Mouse (Mus musculus) megakaryocyte, embryonic 14.5 days (primary cell): ENCODE data around the gene Hist1h4f. TPM values are rescaled to one million over a fixed set of nuclear protein-coding genes. Genes with fewer than 3 reads are reported as not detected.
A peak's percentile ranks its signal among the peaks of the same experiment; 100 is the strongest.
"Not testable (repeated sequence)": the region's sequence is repeated elsewhere in the genome, so short reads cannot be mapped to it uniquely, and the experiment has no call there.

Experiments
- H3K27me3 ChIP-seq: replicated peaks from 2 replicates; pipeline ENCODE3; 2012; ENCODE audit warnings: inconsistent platforms
- H3K36me3 ChIP-seq: replicated peaks from 2 replicates; pipeline ENCODE3; 2012; ENCODE audit warnings: low read length, inconsistent platforms, mixed read lengths
- H3K4me1 ChIP-seq: 2 replicates; pipeline ENCODE4 v1.6.1; 2012; ENCODE audit warnings: inconsistent platforms
- H3K4me3 ChIP-seq: replicated peaks from 2 replicates; pipeline ENCODE3; 2012; ENCODE audit warnings: moderate library complexity, mild to moderate bottlenecking, inconsistent platforms
- H3K9me3 ChIP-seq: 2 replicates; pipeline ENCODE4 v1.6.1; 2012; ENCODE audit warnings: inconsistent platforms
- FLI1 ChIP-seq: IDR thresholded peaks from 2 replicates; pipeline ENCODE4 v1.6.1; 2012; ENCODE audit warnings: low read length, inconsistent platforms, mixed read lengths
- GATA1 ChIP-seq: IDR thresholded peaks from 3 replicates; pipeline ENCODE4 v1.6.1; 2012; ENCODE audit warnings: mixed read lengths, low read length, inconsistent platforms, borderline replicate concordance
- polyA plus RNA-seq: library from polyadenylated mRNA; stranded (reverse); fragments of >175 nt; gene quantifications from 2 replicates; pipeline ENCODE4 v1.2.3, GENCODE M21; 2012; ENCODE audit warnings: low replicate concordance; ENCODE audit not compliant: insufficient read depth

Gene Hist1h4f
- polyA plus RNA-seq, 1 experiment, result 30.2 TPM

DNA sequence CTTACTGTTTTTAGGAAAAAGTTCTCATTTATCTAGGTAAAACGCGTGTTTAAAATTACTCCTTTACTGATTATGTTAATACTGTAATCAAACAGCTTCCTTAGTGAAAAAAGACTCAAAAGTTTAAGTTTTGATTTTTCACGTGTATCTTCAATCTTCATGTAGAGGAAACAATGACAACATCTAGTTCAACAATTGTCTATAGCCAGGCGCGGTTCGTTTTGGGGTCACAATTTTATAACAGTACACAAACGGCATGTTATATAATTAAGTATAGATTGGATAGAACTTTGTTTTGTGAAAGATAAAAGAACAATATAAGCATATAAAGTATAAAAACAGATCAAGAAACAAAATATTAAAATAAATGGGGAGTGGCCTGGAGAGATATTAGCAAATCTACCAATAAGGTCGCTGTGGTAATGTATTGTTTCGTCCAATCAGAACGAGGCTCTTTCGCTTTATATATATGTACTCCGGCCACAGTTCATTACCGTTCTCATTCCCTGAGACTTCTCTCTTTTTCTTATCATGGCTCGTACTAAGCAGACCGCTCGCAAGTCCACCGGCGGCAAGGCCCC is 23.9 kb upstream of the Hist1h4f start, which contains the start of gene Hist1h3d:
Hist1h3d (plus strand) TSS at position 493 of the 581 bp plus-strand sequence.
- Histone ChIP-seq H3K9me3 (no peaks in the 10 kb centered on the region), H3K36me3 (no peaks in the 10 kb centered on the region), H3K27me3 (no peaks in the 10 kb centered on the region), H3K4me1 (peaks cover 33% of the 10 kb centered on the region), H3K4me3 (peak within 1 kb of the TSS; percentile 89)
- TF ChIP-seq GATA1 (no peak), FLI1 (no peak)

DNA sequence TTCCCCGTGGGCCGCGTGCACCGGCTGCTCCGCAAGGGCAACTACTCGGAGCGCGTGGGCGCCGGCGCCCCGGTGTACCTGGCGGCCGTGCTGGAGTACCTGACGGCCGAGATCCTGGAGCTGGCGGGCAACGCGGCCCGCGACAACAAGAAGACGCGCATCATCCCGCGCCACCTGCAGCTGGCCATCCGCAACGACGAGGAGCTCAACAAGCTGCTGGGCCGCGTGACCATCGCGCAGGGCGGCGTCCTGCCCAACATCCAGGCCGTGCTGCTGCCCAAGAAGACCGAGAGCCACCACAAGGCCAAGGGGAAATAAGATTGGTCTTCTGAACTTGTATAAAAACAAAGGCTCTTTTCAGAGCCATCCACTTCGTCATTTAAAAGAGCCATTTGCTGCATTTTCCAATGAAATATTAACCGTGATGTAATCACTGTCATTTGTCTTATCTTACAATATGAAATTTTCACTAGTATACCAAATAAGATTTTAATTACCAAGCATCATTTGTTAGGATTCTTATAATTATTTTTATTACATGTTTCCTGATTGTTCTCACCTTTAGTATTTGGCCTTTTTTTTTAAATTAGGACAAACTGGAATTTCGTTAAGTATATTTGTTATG is 23.2 kb upstream of the Hist1h4f start:
- H3K4me1 ChIP-seq, result peaks cover 35% of the 10 kb centered on the region
- not testable (repeated sequence) for H3K36me3 ChIP-seq, H3K9me3 ChIP-seq, H3K27me3 ChIP-seq
- peak overlapping the region; percentile 81 for H3K4me3 ChIP-seq

- H3K4me1 ChIP-seq, result peaks cover 38% of the 10 kb centered on the region
- not testable (repeated sequence) for H3K9me3 ChIP-seq, H3K36me3 ChIP-seq, H3K27me3 ChIP-seq
- H3K4me3 ChIP-seq, result peak within 1 kb of the TSS; percentile 90
Measured at GRCm38 (mm10) chr13:23573898-23574524, 22.6 kb upstream of the Hist1h4f start, which contains the start of the genes Hist1h2bf and Hist1h2ad. Gene Hist1h2bf, minus strand, starts transcription at chr13:23574196. Gene Hist1h2ad, plus strand, starts transcription at chr13:23574381.

DNA sequence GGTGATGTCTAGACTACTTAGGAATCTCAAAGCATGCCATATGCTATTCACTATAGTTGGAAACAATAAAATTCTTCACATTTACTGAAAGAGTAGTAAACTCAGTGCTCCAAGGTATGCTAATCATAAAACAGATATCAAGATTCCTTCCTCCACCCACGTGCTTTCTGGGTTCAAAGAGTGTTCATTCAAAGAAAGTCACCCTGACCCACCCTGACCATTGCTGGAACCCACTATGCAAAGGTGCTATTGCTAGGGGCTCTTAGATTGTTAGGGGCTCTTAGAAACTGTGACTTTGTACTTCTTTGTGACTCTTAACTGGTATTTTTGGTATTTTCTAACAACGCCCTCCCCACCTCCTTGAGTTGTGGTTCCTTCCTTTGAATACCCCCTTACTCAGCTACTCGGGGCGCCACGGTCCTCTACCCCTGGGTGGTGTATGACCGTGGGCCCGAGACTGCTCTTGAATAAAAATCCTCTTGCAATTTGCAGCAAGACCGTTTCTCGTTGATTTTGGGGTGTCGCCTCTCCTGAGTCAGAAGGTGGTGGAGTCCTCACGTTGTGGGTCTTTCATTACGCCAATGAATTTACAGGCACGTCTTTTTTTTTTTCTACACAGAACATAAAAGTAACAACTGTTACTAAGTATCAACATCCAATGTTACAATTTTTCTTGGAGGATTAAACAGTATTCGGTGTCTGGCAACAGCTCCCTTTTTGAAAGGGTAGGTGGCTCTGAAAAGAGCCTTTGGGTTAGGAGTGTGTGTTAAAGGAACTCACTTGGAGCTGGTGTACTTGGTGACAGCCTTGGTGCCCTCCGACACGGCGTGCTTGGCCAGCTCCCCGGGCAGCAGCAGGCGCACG is 21.8 kb upstream of the Hist1h4f start:
- not testable (repeated sequence) for H3K36me3 ChIP-seq, H3K27me3 ChIP-seq, H3K9me3 ChIP-seq
- H3K4me3 ChIP-seq, result peak overlapping the region; percentile 90
- H3K4me1 ChIP-seq, result peaks cover 38% of the 10 kb centered on the region

DNA sequence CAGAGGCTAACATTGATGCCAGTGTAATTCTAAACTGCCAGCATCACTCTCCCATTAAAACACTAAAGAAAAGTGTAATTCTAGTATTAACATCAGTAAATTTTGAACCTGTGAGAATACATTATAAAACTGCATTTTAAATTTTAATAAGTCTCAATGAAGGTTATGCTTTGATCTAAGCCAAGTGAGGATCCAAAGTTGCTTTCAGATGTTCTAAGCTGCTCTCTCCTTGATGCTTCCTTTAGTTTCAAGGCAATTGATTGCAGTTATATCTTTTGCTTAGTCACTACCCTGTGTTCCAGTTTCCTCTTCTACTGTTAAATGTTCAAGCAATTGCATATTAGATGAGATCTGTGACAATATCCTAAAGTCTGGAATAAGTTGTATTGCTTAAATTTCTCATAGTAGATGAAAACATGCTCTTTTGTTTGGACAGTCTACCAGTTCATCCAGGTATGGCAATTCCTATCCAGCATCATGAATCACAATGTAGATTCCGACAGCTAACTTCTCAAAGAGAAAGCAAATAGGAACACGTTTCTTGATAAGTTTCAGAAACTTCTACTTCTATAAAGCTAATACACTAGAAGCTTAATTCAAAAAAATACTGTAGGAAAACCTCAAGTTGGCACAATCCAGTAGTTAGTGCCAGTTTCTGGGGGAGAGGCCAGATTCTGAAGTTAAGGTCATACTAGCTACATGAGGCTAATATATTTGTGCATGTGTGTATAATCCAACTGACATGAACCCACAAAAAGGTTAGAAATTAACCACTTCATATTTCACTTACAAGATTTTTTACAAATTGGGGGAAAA is 21.0 kb upstream of the Hist1h4f start:
- TF ChIP-seq FLI1, result no peak
- TF ChIP-seq GATA1, result no peak
- no peaks in the 10 kb centered on the region for H3K9me3 ChIP-seq
- H3K4me1 ChIP-seq, result peaks cover 39% of the 10 kb centered on the region
- H3K36me3 ChIP-seq, result no peaks in the 10 kb centered on the region
- H3K27me3 ChIP-seq, result no peaks in the 10 kb centered on the region
- peak overlapping the region; percentile 90 for H3K4me3 ChIP-seq

DNA sequence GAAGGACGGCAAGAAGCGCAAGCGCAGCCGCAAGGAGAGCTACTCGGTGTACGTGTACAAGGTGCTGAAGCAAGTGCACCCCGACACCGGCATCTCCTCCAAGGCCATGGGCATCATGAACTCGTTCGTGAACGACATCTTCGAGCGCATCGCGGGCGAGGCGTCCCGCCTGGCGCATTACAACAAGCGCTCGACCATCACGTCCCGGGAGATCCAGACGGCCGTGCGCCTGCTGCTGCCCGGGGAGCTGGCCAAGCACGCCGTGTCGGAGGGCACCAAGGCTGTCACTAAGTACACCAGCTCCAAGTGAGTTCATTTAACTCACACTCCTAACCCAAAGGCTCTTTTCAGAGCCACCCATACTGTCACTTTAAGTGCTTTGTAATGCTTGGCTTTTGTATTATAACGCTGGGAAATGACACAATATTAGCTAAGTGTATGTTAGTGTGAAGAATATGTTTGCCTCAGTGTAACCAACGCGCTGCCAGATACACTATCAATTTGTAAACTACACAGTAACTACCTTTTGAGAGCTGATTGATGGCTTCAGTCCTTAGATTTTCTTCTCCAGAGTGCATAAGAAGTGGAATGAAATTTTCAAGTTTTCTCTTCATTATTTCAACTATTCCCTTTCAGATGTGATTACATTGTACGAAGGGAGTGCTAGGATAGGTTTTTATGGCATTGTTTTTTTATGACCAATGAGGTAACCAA is 20.2 kb upstream of the Hist1h4f start:
- Histone ChIP-seq H3K4me1 (peaks cover 33% of the 10 kb centered on the region), H3K4me3 (peak overlapping the region; percentile 90)
- not testable (repeated sequence) for H3K36me3 ChIP-seq, H3K27me3 ChIP-seq, H3K9me3 ChIP-seq

DNA sequence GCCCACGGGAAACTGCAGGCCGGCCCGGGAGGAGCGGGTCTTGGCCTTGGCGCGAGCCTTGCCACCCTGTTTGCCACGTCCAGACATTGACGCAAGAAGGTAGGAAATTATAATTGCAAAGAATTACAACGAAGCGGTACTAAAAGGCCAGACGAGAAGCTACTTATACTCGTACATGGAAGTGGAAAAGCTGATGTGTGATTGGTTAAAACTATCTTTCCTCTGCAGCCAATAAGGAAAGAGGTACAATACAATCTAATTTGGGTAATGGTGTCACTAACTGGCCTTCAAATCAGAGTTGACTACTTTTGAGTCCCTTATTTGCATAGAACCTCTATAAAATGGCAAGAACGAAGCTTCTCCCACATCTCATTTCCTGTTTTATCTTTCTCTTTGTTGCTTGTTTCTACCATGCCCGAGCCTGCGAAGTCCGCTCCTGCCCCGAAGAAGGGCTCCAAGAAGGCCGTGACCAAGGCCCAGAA is 19.6 kb upstream of the Hist1h4f start, which contains the start of the genes Hist1h2ae and Hist1h2bg:
Hist1h2ae (minus strand) TSS at position 199 of the 482 bp plus-strand sequence.
Hist1h2bg (plus strand) TSS at position 375 of the 482 bp plus-strand sequence.
- H3K36me3 ChIP-seq, result no peaks in the 10 kb centered on the region
- no peak for TF ChIP-seq GATA1
- no peak for TF ChIP-seq FLI1
- H3K4me1 ChIP-seq, result peaks cover 27% of the 10 kb centered on the region
- no peaks in the 10 kb centered on the region for H3K27me3 ChIP-seq
- peak within 1 kb of the TSS; percentile 90 for H3K4me3 ChIP-seq
- H3K9me3 ChIP-seq, result no peaks in the 10 kb centered on the region

GRCm38 (mm10) chr13:23570261-23571021 is 19.0 kb upstream of the Hist1h4f start:
- H3K9me3 ChIP-seq, H3K36me3 ChIP-seq, H3K27me3 ChIP-seq: not testable (repeated sequence)
- H3K4me1 ChIP-seq, result peaks cover 24% of the 10 kb centered on the region; the same call in 1 of the 2 replicates
- peak overlapping the region; percentile 81 for H3K4me3 ChIP-seq
